Comparison of ENCODE assay signal across 18 mouse cellular contexts in genomic region chr14:97881976-97882375, GRCm38 (mm10).
DNase-seq lines count a peak whose midpoint lies in the region; ATAC-seq and TF ChIP-seq lines count a peak whose summit lies in the region.
"Had no signal": no experiment of that assay in that cellular context is flagged by ENCODE, and none has a peak within 500 bp of the region (broad histone marks: within the 10 kb centered on the region; RNA-seq: fewer than 3 reads in every experiment).

No protein-coding gene starts in this region.

- no peaks in the 10 kb centered on the region for H3K27me3 ChIP-seq in hindbrain, postnatal 0 days (ENCODE audit: insufficient read depth, low read length)
- no peaks in the 10 kb centered on the region for H3K27me3 ChIP-seq in hindbrain, embryonic 12.5 days
- no peaks in the 10 kb centered on the region for H3K27me3 ChIP-seq in neural tube, embryonic 11.5 days (ENCODE audit: control insufficient read depth, insufficient read depth, low read length)
- no peaks in the 10 kb centered on the region for H3K27me3 ChIP-seq in stomach, postnatal 0 days (ENCODE audit: control insufficient read depth, insufficient read depth, low read length)
- H3K27me3 ChIP-seq in forebrain, embryonic 12.5 days, result no peaks in the 10 kb centered on the region
- H3K27me3 ChIP-seq: heart, embryonic 12.5 days; limb, embryonic 15.5 days; midbrain, embryonic 15.5 days had no signal

- 0 out of 2 replicates have a peak, but pooled peaks have one; percentile 11 for TF ChIP-seq CTCF in hindbrain, postnatal 0 days (IDR thresholded peaks at IDR 0.05; ENCODE audit: low read depth)
- TF ChIP-seq CTCF in stomach, postnatal 0 days (IDR thresholded peaks at IDR 0.05; ENCODE audit: low read depth), result 0 out of 2 replicates have a peak, but pooled peaks have one; percentile 15

- no peak for TF ChIP-seq EP300 in stomach, postnatal 0 days (optimal IDR thresholded peaks at IDR 0.05)

- no peak overlapping the region for H3K9ac ChIP-seq in hindbrain, postnatal 0 days (replicated peaks; ENCODE audit: low read length)
- H3K9ac ChIP-seq in hindbrain, embryonic 12.5 days, result no peak overlapping the region
- no peak overlapping the region for H3K9ac ChIP-seq in neural tube, embryonic 11.5 days (ENCODE audit: low read length)
- H3K9ac ChIP-seq in stomach, postnatal 0 days (ENCODE audit: low read length), result no peak overlapping the region
- H3K9ac ChIP-seq in forebrain, embryonic 12.5 days, result no peak overlapping the region
- H3K9ac ChIP-seq: heart, embryonic 12.5 days; limb, embryonic 15.5 days; midbrain, embryonic 15.5 days had no signal

- H3K4me3 ChIP-seq in hindbrain, postnatal 0 days (ENCODE audit: low read length), result no peak overlapping the region
- no peak overlapping the region for H3K4me3 ChIP-seq in hindbrain, embryonic 12.5 days
- H3K4me3 ChIP-seq in neural tube, embryonic 11.5 days (ENCODE audit: low read depth, low read length), result no peak overlapping the region
- no peak overlapping the region for H3K4me3 ChIP-seq in stomach, postnatal 0 days (ENCODE audit: low read depth, low read length)
- H3K4me3 ChIP-seq in forebrain, embryonic 12.5 days (replicated peaks), result no peak overlapping the region
- H3K4me3 ChIP-seq: heart, embryonic 12.5 days; limb, embryonic 15.5 days; midbrain, embryonic 15.5 days had no signal

- no peak overlapping the region for H3K4me2 ChIP-seq in hindbrain, postnatal 0 days (ENCODE audit: low read depth, low read length)
- no peak overlapping the region for H3K4me2 ChIP-seq in hindbrain, embryonic 12.5 days (replicated peaks)
- H3K4me2 ChIP-seq in neural tube, embryonic 11.5 days (ENCODE audit: low read depth), result no peak overlapping the region
- H3K4me2 ChIP-seq in stomach, postnatal 0 days (replicated peaks; ENCODE audit: low read depth), result no peak overlapping the region
- no peak overlapping the region for H3K4me2 ChIP-seq in forebrain, embryonic 12.5 days
- H3K4me2 ChIP-seq: heart, embryonic 12.5 days; limb, embryonic 15.5 days; midbrain, embryonic 15.5 days had no signal

- no peak for ATAC-seq in hindbrain, postnatal 0 days
- no peak for ATAC-seq in hindbrain, embryonic 12.5 days (ENCODE audit: low FRiP score)
- no peak for ATAC-seq in neural tube, embryonic 11.5 days (ENCODE audit: insufficient read depth, low FRiP score, low TSS enrichment)
- no peak for ATAC-seq in stomach, postnatal 0 days (ENCODE audit: low FRiP score, low TSS enrichment)
- ATAC-seq in forebrain, embryonic 12.5 days (ENCODE audit: low FRiP score), result no peak
- ATAC-seq: intestine, embryonic 16.5 days; midbrain, embryonic 15.5 days had no signal

- DNase-seq in hindbrain, postnatal 0 days (ENCODE audit: low spot score), result no peak
- peak; percentile 14 for DNase-seq in neural tube, embryonic 11.5 days (ENCODE audit: low spot score)
- no peak for DNase-seq in neural tube, embryonic 10.5 days (ENCODE audit: extremely low spot score, low spot score)
- peak; percentile 21 for DNase-seq in R1 (ENCODE audit: low read depth, low spot score)
- no peak for DNase-seq in stomach, postnatal 0 days (ENCODE audit: low spot score)
- DNase-seq: adrenal gland, postnatal 25 days; cerebellum, postnatal 10 days; embryo, embryonic 11 days; gastrocnemius, postnatal 36 days; heart, postnatal 36 days; kidney, postnatal 14 days; lung, adult 18-20 months had no signal

- WGBS in hindbrain, postnatal 0 days, result 48% methylated on average over 1 of the region's 1 CpGs
- WGBS in hindbrain, embryonic 12.5 days, result 67% methylated on average over 1 of the region's 1 CpGs
- 47% methylated on average over 1 of the region's 1 CpGs for WGBS in neural tube, embryonic 11.5 days
- 48% methylated on average over 1 of the region's 1 CpGs for WGBS in stomach, postnatal 0 days
- WGBS in forebrain, embryonic 12.5 days, result 48% methylated on average over 1 of the region's 1 CpGs

- H3K27ac ChIP-seq in hindbrain, postnatal 0 days, result no peak overlapping the region
- H3K27ac ChIP-seq in hindbrain, embryonic 12.5 days, result no peak overlapping the region
- no peak overlapping the region for H3K27ac ChIP-seq in neural tube, embryonic 11.5 days (ENCODE audit: low read depth, low read length)
- H3K27ac ChIP-seq in stomach, postnatal 0 days (replicated peaks), result no peak overlapping the region
- no peak overlapping the region for H3K27ac ChIP-seq in forebrain, embryonic 12.5 days
- H3K27ac ChIP-seq: limb, embryonic 15.5 days; midbrain, embryonic 15.5 days had no signal

- no peaks in the 10 kb centered on the region for H3K36me3 ChIP-seq in hindbrain, postnatal 0 days (ENCODE audit: insufficient read depth, low read length)
- H3K36me3 ChIP-seq in hindbrain, embryonic 12.5 days, result no peaks in the 10 kb centered on the region
- no peaks in the 10 kb centered on the region for H3K36me3 ChIP-seq in neural tube, embryonic 11.5 days (ENCODE audit: control insufficient read depth, insufficient read depth, low read length)
- H3K36me3 ChIP-seq in stomach, postnatal 0 days (ENCODE audit: control insufficient read depth, insufficient read depth, low read length), result no peaks in the 10 kb centered on the region
- no peaks in the 10 kb centered on the region for H3K36me3 ChIP-seq in forebrain, embryonic 12.5 days (replicated peaks)
- H3K36me3 ChIP-seq: heart, embryonic 12.5 days; limb, embryonic 15.5 days; midbrain, embryonic 15.5 days had no signal

- no peaks in the 10 kb centered on the region for H3K9me3 ChIP-seq in hindbrain, postnatal 0 days (ENCODE audit: low read length)
- no peaks in the 10 kb centered on the region for H3K9me3 ChIP-seq in hindbrain, embryonic 12.5 days (replicated peaks)
- no peaks in the 10 kb centered on the region for H3K9me3 ChIP-seq in neural tube, embryonic 11.5 days (ENCODE audit: control insufficient read depth, low read length)
- H3K9me3 ChIP-seq in stomach, postnatal 0 days (ENCODE audit: control insufficient read depth, low read length), result no peaks in the 10 kb centered on the region
- H3K9me3 ChIP-seq in forebrain, embryonic 12.5 days, result no peaks in the 10 kb centered on the region
- H3K9me3 ChIP-seq: heart, embryonic 12.5 days; limb, embryonic 15.5 days; midbrain, embryonic 15.5 days had no signal

- no peaks in the 10 kb centered on the region for H3K4me1 ChIP-seq in hindbrain, postnatal 0 days (ENCODE audit: insufficient read depth, low read length)
- H3K4me1 ChIP-seq in hindbrain, embryonic 12.5 days, result no peaks in the 10 kb centered on the region
- H3K4me1 ChIP-seq in neural tube, embryonic 11.5 days (ENCODE audit: control insufficient read depth, insufficient read depth, low read length), result no peaks in the 10 kb centered on the region
- no peaks in the 10 kb centered on the region for H3K4me1 ChIP-seq in stomach, postnatal 0 days (replicated peaks; ENCODE audit: control insufficient read depth, insufficient read depth)
- no peaks in the 10 kb centered on the region for H3K4me1 ChIP-seq in forebrain, embryonic 12.5 days
- H3K4me1 ChIP-seq: limb, embryonic 15.5 days; midbrain, embryonic 15.5 days had no signal

Comparison
In these comparisons a context has a peak if more than half of its experiments do, and no peak if none do; other contexts are left out.
1. DNase-seq: peak in neural tube, embryonic 11.5 days (single experiment) and R1 (single experiment); none in hindbrain, postnatal 0 days (single experiment), neural tube, embryonic 10.5 days (single experiment) and stomach, postnatal 0 days (single experiment).